Mouse (Mus musculus): Measurements from ENCODE around the gene Vav3. TPM values are rescaled to one million over a fixed set of nuclear protein-coding genes. Genes with fewer than 3 reads are reported as not detected.

Gene Vav3
- polyA plus RNA-seq, 1 experiment, result 8.8 TPM

GRCm38 (mm10) chr3:109681863-109682262, 341.4 kb downstream of the Vav3 start:
- H3K27ac ChIP-seq (ENCODE audit: insufficient read depth, low read length), result no peak overlapping the region
- DNase-seq, result no peak
- WGBS, result 86% methylated on average over 5 of the region's 5 CpGs
- no peaks in the 10 kb centered on the region for H3K4me1 ChIP-seq (ENCODE audit: control insufficient read depth, insufficient read depth, low read length)
- H3K4me3 ChIP-seq (replicated peaks; ENCODE audit: insufficient read depth, low read depth, low read length), result no peak overlapping the region
- no peak for TF ChIP-seq POLR2A (IDR thresholded peaks at IDR 0.05; ENCODE audit: borderline replicate concordance, insufficient read depth, low read length)
- TF ChIP-seq CTCF (IDR thresholded peaks at IDR 0.05; ENCODE audit: borderline replicate concordance, insufficient read depth, low read depth, low read length), result no peak
- H3K27me3 ChIP-seq (ENCODE audit: control insufficient read depth, insufficient read depth, low read length), result no peaks in the 10 kb centered on the region

GRCm38 (mm10) chr3:109683608-109684295, 343.3 kb downstream of the Vav3 start:
- no peaks in the 10 kb centered on the region for H3K4me1 ChIP-seq (ENCODE audit: control insufficient read depth, insufficient read depth, low read length)
- TF ChIP-seq POLR2A (IDR thresholded peaks at IDR 0.05; ENCODE audit: borderline replicate concordance, insufficient read depth, low read length) (no peak), CTCF (IDR thresholded peaks at IDR 0.05; ENCODE audit: borderline replicate concordance, insufficient read depth, low read depth, low read length) (no peak)
- no peak overlapping the region for H3K27ac ChIP-seq (ENCODE audit: insufficient read depth, low read length)
- DNase-seq, result no peak
- WGBS, result 61% methylated on average over 5 of the region's 5 CpGs
- no peaks in the 10 kb centered on the region for H3K27me3 ChIP-seq (ENCODE audit: control insufficient read depth, insufficient read depth, low read length)
- no peak overlapping the region for H3K4me3 ChIP-seq (replicated peaks; ENCODE audit: insufficient read depth, low read depth, low read length)

- TF ChIP-seq CTCF (IDR thresholded peaks at IDR 0.05; ENCODE audit: borderline replicate concordance, insufficient read depth, low read depth, low read length), result no peak
- no peak for TF ChIP-seq POLR2A (IDR thresholded peaks at IDR 0.05; ENCODE audit: borderline replicate concordance, insufficient read depth, low read length)
- WGBS, result 87% methylated on average over 2 of the region's 2 CpGs
- H3K27ac ChIP-seq (ENCODE audit: insufficient read depth, low read length), result no peak overlapping the region
Measured at GRCm38 (mm10) chr3:109690566-109690965, 350.1 kb downstream of the Vav3 start.

GRCm38 (mm10) chr3:109692613-109693012, 352.2 kb downstream of the Vav3 start:
- 87% methylated on average over 3 of the region's 3 CpGs for WGBS
- Histone ChIP-seq H3K4me1 (ENCODE audit: control insufficient read depth, insufficient read depth, low read length) (no peaks in the 10 kb centered on the region), H3K4me3 (replicated peaks; ENCODE audit: insufficient read depth, low read depth, low read length) (no peak overlapping the region), H3K27ac (ENCODE audit: insufficient read depth, low read length) (no peak overlapping the region), H3K27me3 (ENCODE audit: control insufficient read depth, insufficient read depth, low read length) (no peaks in the 10 kb centered on the region; the same call in 1 of the 2 replicates)
- TF ChIP-seq CTCF (IDR thresholded peaks at IDR 0.05; ENCODE audit: borderline replicate concordance, insufficient read depth, low read depth, low read length) (no peak), POLR2A (IDR thresholded peaks at IDR 0.05; ENCODE audit: borderline replicate concordance, insufficient read depth, low read length) (no peak)
- no peak for DNase-seq

More at GRCm38 (mm10) chr3:109690566-109690965, 350.1 kb downstream of the Vav3 start:
- no peak overlapping the region for H3K4me3 ChIP-seq (replicated peaks; ENCODE audit: insufficient read depth, low read depth, low read length)
- no peaks in the 10 kb centered on the region; the same call in 1 of the 2 replicates for H3K27me3 ChIP-seq (ENCODE audit: control insufficient read depth, insufficient read depth, low read length)
- H3K4me1 ChIP-seq (ENCODE audit: control insufficient read depth, insufficient read depth, low read length), result no peaks in the 10 kb centered on the region
- no peak for DNase-seq

- Histone ChIP-seq H3K27me3 (ENCODE audit: control insufficient read depth, insufficient read depth, low read length) (no peaks in the 10 kb centered on the region), H3K4me3 (replicated peaks; ENCODE audit: insufficient read depth, low read depth, low read length) (no peak overlapping the region), H3K27ac (ENCODE audit: insufficient read depth, low read length) (no peak overlapping the region), H3K4me1 (ENCODE audit: control insufficient read depth, insufficient read depth, low read length) (no peaks in the 10 kb centered on the region)
- 70% methylated on average over 1 of the region's 1 CpGs for WGBS
- no peak for TF ChIP-seq POLR2A (IDR thresholded peaks at IDR 0.05; ENCODE audit: borderline replicate concordance, insufficient read depth, low read length)
- TF ChIP-seq CTCF (IDR thresholded peaks at IDR 0.05; ENCODE audit: borderline replicate concordance, insufficient read depth, low read depth, low read length), result no peak
- no peak for DNase-seq
Measured at GRCm38 (mm10) chr3:109701301-109701700, 360.8 kb downstream of the Vav3 start.

GRCm38 (mm10) chr3:109707786-109708460, 367.5 kb downstream of the Vav3 start:
- whole genome bisulfite sequencing, result 6% methylated on average over 2 of the region's 2 CpGs
- peak; percentile 76 to 95 for DNase-seq
- Histone ChIP-seq H3K4me1 (ENCODE audit: control insufficient read depth, insufficient read depth, low read length) (peaks cover 6% of the 10 kb centered on the region; the same call in 1 of the 2 replicates), H3K4me3 (replicated peaks; ENCODE audit: insufficient read depth, low read depth, low read length) (no peak overlapping the region), H3K27ac (ENCODE audit: insufficient read depth, low read length) (no peak overlapping the region), H3K27me3 (ENCODE audit: control insufficient read depth, insufficient read depth, low read length) (no peaks in the 10 kb centered on the region)
- no peak for TF ChIP-seq POLR2A (IDR thresholded peaks at IDR 0.05; ENCODE audit: borderline replicate concordance, insufficient read depth, low read length)
- no peak for TF ChIP-seq CTCF (IDR thresholded peaks at IDR 0.05; ENCODE audit: borderline replicate concordance, insufficient read depth, low read depth, low read length)

- no peak overlapping the region for H3K4me3 ChIP-seq (replicated peaks; ENCODE audit: insufficient read depth, low read depth, low read length)
- H3K27me3 ChIP-seq (ENCODE audit: control insufficient read depth, insufficient read depth, low read length), result no peaks in the 10 kb centered on the region
- no peak overlapping the region for H3K27ac ChIP-seq (ENCODE audit: insufficient read depth, low read length)
- 97% methylated on average over 7 of the region's 7 CpGs for WGBS
- no peak for DNase-seq
- no peak for TF ChIP-seq POLR2A (IDR thresholded peaks at IDR 0.05; ENCODE audit: borderline replicate concordance, insufficient read depth, low read length)
- TF ChIP-seq CTCF (IDR thresholded peaks at IDR 0.05; ENCODE audit: borderline replicate concordance, insufficient read depth, low read depth, low read length), result no peak
- H3K4me1 ChIP-seq (ENCODE audit: control insufficient read depth, insufficient read depth, low read length), result peaks cover 6% of the 10 kb centered on the region; the same call in 1 of the 2 replicates
Measured at GRCm38 (mm10) chr3:109711751-109712150, 371.3 kb downstream of the Vav3 start.

- H3K4me1 ChIP-seq (ENCODE audit: control insufficient read depth, insufficient read depth, low read length), result no peaks in the 10 kb centered on the region
- no peak overlapping the region for H3K27ac ChIP-seq (ENCODE audit: insufficient read depth, low read length)
- no peak for DNase-seq
- no peak overlapping the region for H3K4me3 ChIP-seq (replicated peaks; ENCODE audit: insufficient read depth, low read depth, low read length)
- no peaks in the 10 kb centered on the region for H3K27me3 ChIP-seq (ENCODE audit: control insufficient read depth, insufficient read depth, low read length)
- TF ChIP-seq CTCF (IDR thresholded peaks at IDR 0.05; ENCODE audit: borderline replicate concordance, insufficient read depth, low read depth, low read length) (no peak), POLR2A (IDR thresholded peaks at IDR 0.05; ENCODE audit: borderline replicate concordance, insufficient read depth, low read length) (no peak)
Measured at GRCm38 (mm10) chr3:109714476-109714875, 374.0 kb downstream of the Vav3 start.
